Mouse (Mus musculus) brain, adult 10 weeks (tissue): Measurements from ENCODE around the gene Igdcc3. TPM values are rescaled to one million over a fixed set of nuclear protein-coding genes. Genes with fewer than 3 reads are reported as not detected.

Experiments used
- polyA plus RNA-seq: library from polyadenylated mRNA; stranded (reverse); fragments of 350-450 nt; fragmentation: Illumina TruSeq; extraction: RNeasy Lipid Tissue Mini Kit (QIAGEN cat#74804); gene quantifications from one replicate; pipeline ENCODE4 v1.2.3, GENCODE M21; 2015; ENCODE audit warnings: low read depth, low replicate concordance

Gene Igdcc3
- 0.94 TPM for polyA plus RNA-seq

DNA sequence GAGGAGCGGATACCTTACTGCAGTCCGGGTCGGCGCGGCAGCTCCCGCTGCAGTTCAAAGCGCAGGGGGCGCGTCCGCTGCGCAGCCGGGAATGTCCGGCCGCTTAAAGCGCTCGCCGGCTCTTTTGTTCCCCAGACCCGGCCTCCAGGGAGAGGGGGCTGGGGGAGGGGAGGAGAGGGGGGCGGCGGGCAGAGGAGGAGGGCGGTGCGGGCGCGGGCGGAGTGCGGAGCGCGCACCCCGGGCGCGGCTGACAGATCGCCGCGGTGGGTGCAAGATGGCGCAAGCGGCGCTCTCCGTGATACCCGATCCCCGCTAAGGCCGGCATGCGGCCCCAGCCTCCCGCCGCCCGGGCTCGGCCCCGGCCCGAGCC lies at the start of gene Igdcc3:
Gene Igdcc3 (plus strand): TSS at position 254 of the 370 bp plus-strand sequence.

DNA sequence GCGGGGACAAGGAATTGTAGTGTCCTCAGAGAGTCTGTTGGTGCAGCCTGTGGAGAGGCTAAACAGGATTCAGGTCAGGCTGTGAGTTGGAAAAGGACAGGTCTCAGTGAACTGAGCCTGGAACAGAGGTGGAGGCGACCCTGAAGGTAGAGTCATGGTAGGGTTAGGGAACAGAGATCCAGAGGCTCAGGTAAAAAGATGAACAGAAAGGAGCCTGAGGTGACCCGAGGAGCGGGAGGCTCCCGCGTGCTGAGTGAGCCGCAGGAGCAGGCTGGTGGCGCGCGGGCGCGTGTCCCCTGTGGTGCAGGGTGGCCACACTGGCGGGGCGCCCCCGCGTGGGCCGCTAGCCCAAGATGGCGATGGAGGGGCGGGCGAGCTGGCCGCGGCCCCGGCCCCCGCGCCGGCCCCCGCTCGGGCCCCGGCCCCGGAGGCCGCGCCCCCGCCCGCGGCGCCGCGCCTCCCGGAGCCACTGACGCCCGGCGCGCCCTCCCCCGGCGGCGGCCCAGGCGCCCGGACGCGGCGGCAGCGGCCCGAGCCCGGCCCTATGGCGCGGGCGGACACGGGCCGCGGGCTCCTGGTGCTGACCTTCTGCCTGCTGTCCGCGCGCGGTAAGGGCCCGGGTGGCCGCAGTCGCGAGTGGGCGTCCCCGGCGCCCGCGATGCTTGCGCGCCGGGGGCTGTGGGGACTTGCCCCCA lies 39.9 kb upstream of the Igdcc3 start, which contains the start of gene Igdcc4:
Gene Igdcc4 (plus strand): TSS at position 496 of the 695 bp plus-strand sequence.

DNA sequence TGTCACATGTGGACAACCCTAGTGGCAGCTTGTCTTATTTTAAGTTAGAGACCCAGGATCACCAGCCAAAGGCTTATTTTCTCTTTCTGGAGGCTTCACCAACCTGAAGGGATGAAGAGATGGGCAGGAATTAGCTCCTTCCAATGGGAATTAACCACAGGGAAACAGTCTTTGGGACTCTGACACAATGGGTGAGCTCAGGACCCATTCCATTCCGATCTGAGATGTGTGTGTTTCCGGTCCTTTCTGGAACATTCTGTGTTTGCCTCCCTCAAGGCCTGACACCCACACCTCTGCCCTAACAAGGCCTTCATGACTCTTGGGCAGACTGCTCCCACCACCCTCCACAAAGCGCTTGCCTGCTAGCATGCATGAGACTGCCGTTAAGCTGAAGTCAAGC lies 54.1 kb downstream of the Igdcc3 start, which contains the start of gene Parp16:
Gene Parp16 (plus strand): TSS at position 301 of the 400 bp plus-strand sequence.

Other genes with a start within 250 kb of the Igdcc3 start
- not detected for gene Slc24a1, start 189.6 kb upstream of the Igdcc3 start, polyA plus RNA-seq
- 16.4 TPM for gene Ints14, start 180.3 kb upstream of the Igdcc3 start, polyA plus RNA-seq
- gene Hacd3, start 119.5 kb upstream of the Igdcc3 start, polyA plus RNA-seq: 180 TPM
- 119 TPM for gene Dpp8, start 108.8 kb upstream of the Igdcc3 start, polyA plus RNA-seq
- 17.2 TPM for gene Igdcc4, start 39.7 kb upstream of the Igdcc3 start, polyA plus RNA-seq
- 2.6 TPM for gene Parp16, start 54.2 kb downstream of the Igdcc3 start, polyA plus RNA-seq
- gene Cilp, start 124.0 kb downstream of the Igdcc3 start, polyA plus RNA-seq: not detected
- gene Clpx, start 153.1 kb downstream of the Igdcc3 start, polyA plus RNA-seq: 27.0 TPM
- gene Pdcd7, start 204.9 kb downstream of the Igdcc3 start, polyA plus RNA-seq: 21.8 TPM
- 7.9 TPM for gene Ubap1l, start 219.9 kb downstream of the Igdcc3 start, polyA plus RNA-seq